Mouse (Mus musculus) urinary bladder, adult 2 months (tissue): ENCODE results near the gene Acbd7. TPM values are rescaled to one million over a fixed set of nuclear protein-coding genes. Genes with fewer than 3 reads are reported as not detected.
A peak's percentile ranks its signal among the peaks of the same experiment; 100 is the strongest.

Experiments
- DNase-seq: peaks from one replicate; pipeline ENCODE4 v3.0.0; 2022; ENCODE audit warnings: low spot score
- polyA plus RNA-seq: library from polyadenylated mRNA; depleted of rRNA; stranded (reverse); fragments of >200 nt; gene quantifications from 2 replicates; pipeline ENCODE4 v1.2.3, GENCODE M21; 2012; rRNA removed

The Acbd7 gene
- polyA plus RNA-seq = 0.34 TPM in 1 of 2 replicates, not detected in the other

GRCm38 (mm10) chr2:3335611-3336301 is at the start of gene Acbd7:
Gene Acbd7, plus strand, starts transcription at chr2:3336168.
- peak; percentile 30 for DNase-seq

GRCm38 (mm10) chr2:3286243-3286642 is 49.7 kb upstream of the Acbd7 start:
- DNase-seq = no peak

GRCm38 (mm10) chr2:3289581-3289980 is 46.4 kb upstream of the Acbd7 start:
- DNase-seq = no peak

- no peak for DNase-seq
Observed at GRCm38 (mm10) chr2:3292170-3292569, 43.8 kb upstream of the Acbd7 start.

GRCm38 (mm10) chr2:3295826-3296225 is 40.1 kb upstream of the Acbd7 start:
- DNase-seq = no peak

- no peak for DNase-seq
Observed at GRCm38 (mm10) chr2:3305426-3306025, 30.4 kb upstream of the Acbd7 start.

- DNase-seq = no peak
Observed at GRCm38 (mm10) chr2:3323132-3323531, 12.8 kb upstream of the Acbd7 start.

- DNase-seq = no peak
Observed at GRCm38 (mm10) chr2:3324381-3325130, 11.4 kb upstream of the Acbd7 start.

- DNase-seq = no peak
Observed at GRCm38 (mm10) chr2:3326547-3326946, 9.4 kb upstream of the Acbd7 start.

- DNase-seq = peak; percentile 23
Observed at GRCm38 (mm10) chr2:3327351-3327750, 8.6 kb upstream of the Acbd7 start.

GRCm38 (mm10) chr2:3331071-3331703 is 4.8 kb upstream of the Acbd7 start:
- no peak for DNase-seq

- no peak for DNase-seq
Observed at GRCm38 (mm10) chr2:3332056-3332455, 3.9 kb upstream of the Acbd7 start.

- peak; percentile 88 for DNase-seq
Observed at GRCm38 (mm10) chr2:3332484-3333242, 3.3 kb upstream of the Acbd7 start, which contains the start of gene Rpp38. Gene Rpp38, minus strand, starts transcription at chr2:3332643.

- no peak for DNase-seq
Observed at GRCm38 (mm10) chr2:3333761-3334160, 2.2 kb upstream of the Acbd7 start.

- no peak for DNase-seq
Observed at GRCm38 (mm10) chr2:3348422-3348821, 12.5 kb downstream of the Acbd7 start.

GRCm38 (mm10) chr2:3348919-3349318 is 13.0 kb downstream of the Acbd7 start:
- no peak for DNase-seq

GRCm38 (mm10) chr2:3353160-3353559 is 17.2 kb downstream of the Acbd7 start:
- no peak for DNase-seq

- no peak for DNase-seq
Observed at GRCm38 (mm10) chr2:3355793-3356192, 19.8 kb downstream of the Acbd7 start.

- DNase-seq = no peak
Observed at GRCm38 (mm10) chr2:3356311-3356710, 20.3 kb downstream of the Acbd7 start.

- no peak for DNase-seq
Observed at GRCm38 (mm10) chr2:3357887-3358286, 21.9 kb downstream of the Acbd7 start.

- DNase-seq = no peak
Observed at GRCm38 (mm10) chr2:3361067-3361466, 25.1 kb downstream of the Acbd7 start.
